Mouse (Mus musculus) cerebellum, adult 11 months (tissue): Measurements from ENCODE around the gene Rasgef1b.
A peak's percentile ranks its signal among the peaks of the same experiment; 100 is the strongest.

Source experiments
- DNase-seq: peaks from one replicate; pipeline ENCODE4 v3.0.0; 2022

The Rasgef1b gene

DNA sequence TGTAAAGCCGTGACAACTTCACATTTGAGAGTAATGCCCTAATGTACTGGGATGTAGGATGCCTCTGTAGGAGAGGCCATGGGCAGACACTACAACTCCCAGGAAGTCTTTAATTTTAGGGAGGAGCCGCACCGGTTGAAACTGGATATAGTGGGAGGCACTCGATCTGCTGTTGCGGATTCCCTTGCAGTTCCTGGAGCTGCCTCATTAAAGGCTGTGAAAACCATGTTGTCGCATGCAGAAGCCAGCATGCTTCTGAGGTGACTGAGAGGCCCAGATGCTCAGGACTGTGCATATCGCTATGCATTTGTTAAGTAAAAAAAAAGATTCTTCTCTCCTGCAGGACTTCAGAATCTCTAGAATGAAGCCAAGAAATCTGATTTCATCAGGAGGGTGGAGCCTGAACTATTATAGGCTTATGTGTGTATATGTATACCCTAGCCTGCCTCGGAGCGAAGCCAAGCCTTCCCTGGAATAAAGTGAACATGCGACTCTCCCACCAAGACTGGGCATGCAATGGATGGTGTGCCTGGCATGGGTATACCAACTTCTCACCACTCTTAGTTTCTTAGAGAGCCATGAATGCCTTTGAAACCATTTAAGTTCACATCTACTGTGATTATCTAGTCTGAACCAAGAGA lies 130.3 kb downstream of the Rasgef1b start:
- no peak for DNase-seq

DNA sequence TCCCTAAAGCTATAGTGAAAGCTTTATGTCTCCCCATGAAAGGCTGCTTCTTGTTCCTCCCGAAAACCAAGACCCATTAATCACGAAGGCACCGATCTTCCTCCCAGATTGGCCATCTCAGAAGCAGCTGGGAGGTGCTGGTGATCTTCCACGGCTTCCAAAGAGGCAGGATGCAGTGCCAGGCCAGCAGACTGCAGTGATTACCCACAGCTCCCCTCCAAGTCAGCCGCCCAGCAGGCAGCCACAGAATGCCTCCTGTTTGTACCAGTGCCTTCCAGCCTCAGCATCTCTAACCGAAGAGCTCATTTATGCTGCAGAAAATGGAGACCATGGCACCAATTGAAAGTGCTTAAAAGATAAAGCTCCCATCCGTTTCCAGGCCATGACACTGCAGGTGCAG lies 131.2 kb downstream of the Rasgef1b start:
- peak; percentile 39 for DNase-seq

DNA sequence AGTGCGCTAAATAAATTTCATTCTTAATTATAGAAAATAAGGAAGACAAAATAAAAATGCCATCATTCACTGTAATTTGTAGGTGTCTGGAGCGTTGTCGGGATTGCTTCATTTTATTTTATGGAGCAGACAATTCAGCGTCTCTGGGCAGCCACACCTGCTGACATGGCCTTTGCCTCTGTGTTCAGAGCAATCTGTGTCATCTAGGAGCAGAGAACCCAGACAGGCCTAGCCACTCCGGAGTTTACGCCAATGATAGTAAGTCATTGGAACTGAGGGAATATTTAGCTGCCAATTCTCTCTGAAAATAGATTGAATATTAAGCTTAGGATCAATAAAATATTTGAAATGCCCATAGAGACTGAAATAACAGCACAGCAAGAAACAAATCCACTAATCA lies 137.5 kb downstream of the Rasgef1b start:
- DNase-seq: no peak

DNA sequence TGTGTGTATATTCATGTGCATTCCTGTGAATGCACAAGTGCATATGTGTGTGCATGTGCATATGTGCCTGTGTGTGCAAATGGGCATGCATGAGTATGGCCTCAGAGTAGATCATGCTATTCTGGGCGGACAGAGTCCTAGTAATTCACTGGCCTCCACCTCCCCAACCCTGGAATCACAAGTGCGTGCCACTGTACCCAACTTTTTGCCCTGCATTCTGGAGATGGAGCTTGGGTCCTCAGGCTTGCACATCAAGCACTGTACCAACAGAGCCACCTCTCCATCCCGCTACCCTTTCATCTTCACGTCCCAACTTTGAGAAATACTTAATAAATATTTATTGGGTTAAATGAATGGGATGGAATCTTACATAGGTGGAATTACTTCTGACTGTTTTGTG lies 138.3 kb downstream of the Rasgef1b start:
- no peak for DNase-seq

DNA sequence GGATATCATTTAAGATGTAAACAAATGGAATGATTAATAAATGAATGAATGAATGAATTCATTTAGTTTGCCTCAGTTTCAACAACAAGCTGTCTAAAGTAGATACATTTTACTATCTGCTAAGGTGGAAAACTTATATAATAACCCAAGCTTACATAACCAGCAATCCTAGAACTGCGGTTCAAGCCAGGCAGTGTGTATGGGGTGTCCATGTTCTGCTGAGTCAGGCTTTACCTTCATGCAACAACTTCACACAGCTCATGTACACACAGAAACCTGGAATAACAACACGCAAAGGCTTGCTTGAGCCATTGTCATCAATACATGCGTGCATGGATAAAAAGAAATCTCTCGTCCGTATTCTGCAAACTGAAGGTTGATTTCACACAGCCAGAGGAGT lies 140.9 kb downstream of the Rasgef1b start:
- no peak for DNase-seq

DNA sequence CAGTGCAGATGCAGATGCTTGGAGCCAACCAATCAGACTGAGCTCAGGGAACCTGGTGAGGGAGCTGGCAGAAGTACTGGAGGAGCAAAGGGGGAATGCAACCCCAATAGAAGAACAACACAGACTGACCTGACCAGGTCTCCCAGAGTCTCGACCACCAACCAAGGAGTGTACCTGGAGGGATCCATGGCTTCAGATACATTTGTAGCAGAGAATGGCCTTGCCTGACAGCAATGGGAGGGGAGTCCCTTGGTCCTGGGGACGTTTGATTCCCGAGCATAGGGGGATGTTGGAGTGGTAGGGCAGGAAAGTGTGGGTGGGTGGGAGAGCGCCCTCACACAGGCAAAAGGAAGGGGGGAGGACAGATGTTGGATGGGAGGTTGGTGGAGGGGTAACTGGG lies 141.3 kb downstream of the Rasgef1b start:
- no peak for DNase-seq

DNA sequence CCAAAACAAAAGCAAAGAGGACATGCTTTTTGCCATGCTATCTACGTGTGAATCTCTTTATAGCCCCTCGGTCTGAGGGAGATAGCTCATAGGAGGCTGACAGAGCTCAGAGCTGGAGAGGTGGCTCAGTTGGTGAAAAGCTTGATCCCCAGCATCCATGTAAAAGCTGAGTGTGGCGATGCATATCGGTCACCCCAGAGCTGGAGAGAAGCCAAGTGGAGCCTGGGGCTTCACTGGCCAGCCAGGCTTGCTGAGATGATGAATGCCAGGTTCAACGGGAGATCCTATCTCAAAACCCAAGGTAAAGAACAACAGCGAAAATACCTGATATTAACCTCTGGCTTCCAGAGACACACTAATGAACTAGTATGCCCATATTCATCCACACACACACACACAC lies 142.6 kb downstream of the Rasgef1b start:
- DNase-seq: no peak

DNA sequence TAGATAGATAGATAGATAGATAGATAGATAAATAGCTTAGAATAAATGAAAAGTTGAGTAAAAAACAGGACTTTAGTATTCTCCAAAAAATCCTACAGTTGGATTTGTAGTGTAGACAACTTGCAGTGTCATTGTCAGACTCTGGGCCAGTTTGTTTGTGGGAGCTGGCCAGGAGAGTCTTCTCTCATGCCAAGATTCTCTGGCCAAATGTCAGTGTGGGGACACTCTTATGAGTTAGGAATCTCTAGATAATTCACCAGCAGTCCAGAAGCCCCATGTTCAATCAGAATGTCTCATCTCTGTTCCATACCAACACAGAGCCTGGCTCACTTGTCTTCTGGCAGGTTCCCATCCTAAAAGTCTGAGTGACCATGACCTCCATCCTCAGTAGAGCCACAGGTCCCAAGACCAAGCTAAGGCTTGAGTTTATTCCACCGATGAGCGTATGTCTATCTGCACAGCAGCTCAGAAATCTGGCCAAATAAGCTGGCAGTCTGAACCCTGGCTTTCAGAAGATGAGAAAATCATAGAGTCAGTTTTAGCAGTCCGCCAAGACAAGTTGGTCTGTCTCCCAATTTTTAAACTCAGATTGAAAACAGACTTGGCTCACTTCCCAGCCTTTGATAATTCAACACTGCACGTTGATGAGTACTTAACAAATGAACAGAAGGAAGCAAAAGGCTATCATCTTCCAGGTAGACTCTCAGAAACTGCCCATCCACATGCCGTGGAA lies 143.5 kb downstream of the Rasgef1b start:
- DNase-seq: peak; percentile 16

DNA sequence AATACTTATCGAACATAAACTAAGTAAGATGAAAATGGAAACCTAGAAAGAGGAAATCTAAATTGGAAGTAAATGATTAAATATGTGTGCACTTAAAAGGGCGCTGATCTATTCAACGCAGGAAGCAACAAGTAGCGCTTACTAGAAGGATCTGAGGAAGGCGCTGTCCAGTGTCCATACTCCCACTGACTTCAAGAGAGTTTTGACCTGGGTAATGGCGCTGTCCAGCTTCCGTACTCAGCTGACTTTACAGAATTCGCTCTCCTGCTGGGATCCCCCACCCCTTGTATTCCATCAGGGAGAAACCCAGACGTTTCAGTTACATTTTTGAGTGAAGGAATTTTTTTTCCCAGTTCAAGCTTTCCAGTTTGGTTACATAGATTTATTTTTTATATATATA lies 144.6 kb downstream of the Rasgef1b start:
- no peak for DNase-seq

DNA sequence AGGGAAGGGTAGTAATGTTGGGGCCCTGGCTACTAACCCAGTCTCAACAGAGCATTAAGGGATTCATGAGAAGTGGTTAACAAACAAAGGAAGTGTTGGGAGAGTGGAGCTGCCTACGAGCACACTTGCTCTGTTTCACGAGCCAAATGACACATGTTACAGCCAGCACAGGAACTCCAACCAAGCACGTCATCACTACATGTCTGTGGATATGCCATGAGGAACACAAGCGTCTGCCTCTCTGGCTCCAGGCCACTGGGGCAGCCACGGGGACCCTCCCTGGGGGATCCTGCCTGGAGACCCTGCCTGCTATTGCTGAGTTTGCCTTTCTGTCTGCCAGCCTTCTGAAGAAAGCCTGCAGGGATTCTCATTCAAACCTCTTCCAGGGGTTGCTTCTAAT lies 146.8 kb downstream of the Rasgef1b start:
- DNase-seq: no peak

DNA sequence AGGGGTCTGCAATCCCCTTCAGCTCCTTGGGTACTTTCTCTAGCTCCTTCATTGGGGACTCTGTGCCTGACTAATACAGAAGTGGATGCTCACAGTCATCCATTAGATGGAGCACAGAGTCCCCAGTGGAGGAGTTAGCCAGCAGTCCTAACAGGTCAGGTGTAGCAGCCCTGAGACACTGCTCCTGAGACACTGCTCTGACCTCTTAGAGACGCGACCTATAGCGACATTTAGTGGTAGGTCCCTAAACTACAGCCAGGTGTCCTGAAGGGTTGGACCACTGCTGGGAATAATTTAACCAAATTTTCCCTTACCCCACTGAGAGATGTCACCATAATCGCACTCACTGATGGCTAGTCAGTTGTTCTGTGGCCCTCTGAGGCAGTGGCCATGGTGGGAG lies 150.2 kb downstream of the Rasgef1b start:
- DNase-seq: peak; percentile 33

DNA sequence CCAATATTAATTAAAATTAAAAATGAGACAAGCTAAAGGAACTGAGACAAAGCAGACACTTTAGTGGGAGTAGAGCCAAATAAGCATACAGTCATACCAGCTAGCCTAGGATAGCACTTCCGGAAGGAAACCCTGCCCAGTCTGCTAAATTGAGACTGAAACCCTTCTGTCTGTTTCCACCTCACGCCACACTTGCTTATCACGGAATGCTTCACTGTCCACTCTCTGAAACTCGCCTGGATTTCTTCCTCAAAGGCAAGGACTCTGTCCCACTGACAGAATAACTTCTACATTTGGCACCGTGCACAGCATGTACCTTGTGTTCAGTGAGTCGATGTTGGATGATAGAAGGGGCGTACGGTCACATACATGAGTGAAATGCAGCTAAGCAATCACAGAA lies 153.0 kb downstream of the Rasgef1b start:
- no peak for DNase-seq

DNA sequence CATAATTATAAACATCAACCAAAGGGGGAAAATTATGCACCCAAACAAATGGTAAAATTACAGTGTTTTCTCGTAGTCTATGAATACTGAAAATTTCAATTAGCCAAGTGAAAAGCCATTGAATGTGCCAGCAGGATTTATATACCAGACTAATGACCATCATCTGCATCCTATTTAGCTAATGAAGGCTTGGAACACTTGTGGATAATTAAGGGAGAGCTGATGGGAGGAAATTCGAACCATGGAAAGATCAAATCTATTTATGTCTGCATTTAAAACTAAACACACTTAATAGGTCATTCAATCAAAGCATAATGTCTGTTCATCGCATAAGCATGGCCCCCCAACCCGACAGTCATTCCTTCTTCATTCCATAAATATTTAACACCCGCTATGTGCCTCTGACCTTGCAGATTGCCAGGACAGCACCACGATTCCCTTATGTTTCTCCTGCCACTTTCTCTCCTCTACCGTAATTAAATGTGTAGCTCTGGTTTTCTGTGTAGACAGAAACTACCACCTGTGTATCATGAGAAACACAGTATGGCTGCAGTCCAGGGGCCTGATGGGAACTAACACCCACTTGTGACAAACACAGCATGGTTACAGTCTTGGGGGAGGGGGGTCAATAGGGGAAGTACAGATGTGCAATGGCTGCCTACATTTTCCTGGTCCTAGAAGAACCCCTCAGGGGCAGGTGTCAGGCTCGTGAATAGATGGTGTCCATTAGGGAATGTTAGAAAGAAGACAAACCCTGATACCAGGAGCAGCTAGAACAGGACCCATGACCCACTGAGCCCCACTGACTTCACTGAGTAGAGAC lies 164.2 kb downstream of the Rasgef1b start:
- no peak for DNase-seq

DNA sequence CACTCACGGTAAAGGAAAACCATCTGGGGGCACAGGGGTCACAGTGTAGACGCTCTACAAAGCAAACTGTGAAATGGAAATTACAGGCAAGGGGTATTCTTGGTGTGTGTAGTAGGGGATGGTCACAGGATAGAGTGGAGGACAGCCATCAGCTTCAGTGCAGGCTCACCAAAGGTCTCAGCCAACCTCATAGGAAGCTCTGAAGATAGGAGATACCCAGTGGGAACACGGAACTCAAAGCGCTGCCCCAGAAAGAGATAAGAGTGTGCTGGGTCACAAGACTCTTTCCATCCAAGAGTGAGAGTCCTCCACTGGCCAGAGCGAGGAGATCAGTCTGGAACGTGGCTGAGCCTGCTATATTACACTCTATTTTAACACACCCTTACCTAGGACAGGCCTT lies 166.8 kb downstream of the Rasgef1b start:
- DNase-seq: no peak

DNA sequence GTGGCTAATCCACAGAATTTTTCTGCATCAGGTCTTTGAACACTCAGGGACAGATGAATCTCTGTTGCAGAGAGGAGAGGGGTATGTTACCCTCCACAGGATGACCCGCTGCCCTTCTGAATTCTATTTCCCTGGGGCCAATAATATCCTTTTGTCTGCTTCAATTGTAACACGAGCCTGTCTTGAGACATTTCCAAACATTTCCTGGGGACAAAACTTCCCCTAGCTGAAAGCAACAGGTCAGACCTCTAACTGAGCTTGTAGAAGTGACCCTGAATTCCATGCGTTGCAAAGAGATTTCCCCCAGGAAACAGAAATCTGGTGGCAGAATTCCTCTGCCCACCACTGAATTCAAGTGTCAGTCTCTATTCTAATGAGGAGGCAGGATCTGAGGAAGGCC lies 169.1 kb downstream of the Rasgef1b start:
- DNase-seq: no peak

DNA sequence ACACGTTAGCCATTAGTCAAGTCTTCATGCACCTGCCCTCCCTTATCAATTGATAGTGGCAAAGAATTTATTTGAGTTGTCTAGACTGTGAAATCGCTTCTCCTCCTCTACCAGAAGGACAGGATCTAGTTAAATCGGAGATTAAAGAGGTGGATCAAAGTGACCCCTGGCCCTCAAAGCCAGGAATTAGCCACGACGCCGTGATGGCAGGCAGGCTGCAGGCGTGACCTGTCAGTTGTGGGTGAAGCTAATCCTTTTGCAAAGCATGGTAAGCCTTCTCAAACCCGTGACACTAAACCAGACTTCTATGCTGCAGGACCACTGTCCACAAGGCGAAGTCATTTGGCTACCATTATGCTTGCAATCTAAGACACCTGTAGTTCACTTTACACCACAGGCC lies 170.6 kb downstream of the Rasgef1b start:
- DNase-seq: no peak

DNA sequence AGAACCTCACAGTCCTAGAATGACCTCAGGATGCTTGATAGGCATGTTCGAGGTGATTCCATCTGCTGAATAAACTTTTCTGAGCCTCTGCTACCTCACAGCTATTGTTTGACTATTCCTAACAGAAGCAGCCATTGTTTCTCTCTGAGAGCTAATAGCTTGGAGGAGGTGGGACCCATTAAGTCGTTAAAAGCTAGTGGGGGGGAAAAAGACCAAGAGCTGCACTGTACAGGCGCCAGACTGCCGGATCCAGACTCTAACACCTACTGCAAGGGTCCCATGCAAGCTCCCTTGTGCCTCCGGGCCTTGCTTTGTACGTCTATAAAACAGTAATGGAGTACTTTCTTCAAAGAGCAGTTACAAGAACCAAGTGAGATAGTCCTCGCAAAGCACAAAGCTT lies 176.2 kb downstream of the Rasgef1b start:
- no peak for DNase-seq

DNA sequence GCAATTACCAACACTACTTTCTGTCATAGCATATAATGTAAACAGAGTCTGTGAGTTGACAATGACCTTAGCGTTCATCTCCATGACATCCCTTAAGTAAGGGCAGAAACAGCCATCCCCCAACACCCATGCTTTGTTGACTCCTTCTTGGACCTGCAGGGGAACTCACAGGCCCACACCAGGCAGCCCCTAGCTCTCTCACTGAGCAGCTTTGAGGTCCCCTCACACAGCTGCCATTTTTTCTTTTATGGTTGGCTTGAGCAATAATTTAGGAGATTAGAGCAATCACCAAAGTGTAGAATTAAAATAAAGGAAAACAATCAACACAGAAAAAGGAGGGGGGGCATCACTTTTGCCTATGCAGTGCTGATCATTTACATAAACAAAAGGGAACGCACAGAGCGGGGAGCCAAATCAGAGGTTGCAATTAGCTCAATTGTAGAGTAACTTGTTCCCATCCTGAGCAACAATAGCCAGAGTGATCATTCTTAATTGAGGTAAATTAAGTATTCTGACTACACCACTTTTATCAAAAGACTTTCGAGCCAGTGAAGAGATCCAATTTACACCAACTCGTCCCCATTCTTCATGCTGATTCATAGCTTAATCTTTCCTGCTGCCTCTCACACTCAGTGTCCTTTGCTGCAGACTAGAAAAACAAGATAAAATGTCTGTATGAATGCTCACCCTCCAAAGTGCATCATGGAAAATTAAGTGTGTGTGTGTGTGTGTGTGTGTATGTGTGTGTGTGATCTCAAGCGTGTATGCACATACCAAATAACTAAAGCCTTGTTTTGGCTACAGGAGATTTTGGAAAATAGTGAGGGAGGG lies 184.0 kb downstream of the Rasgef1b start:
- no peak for DNase-seq

DNA sequence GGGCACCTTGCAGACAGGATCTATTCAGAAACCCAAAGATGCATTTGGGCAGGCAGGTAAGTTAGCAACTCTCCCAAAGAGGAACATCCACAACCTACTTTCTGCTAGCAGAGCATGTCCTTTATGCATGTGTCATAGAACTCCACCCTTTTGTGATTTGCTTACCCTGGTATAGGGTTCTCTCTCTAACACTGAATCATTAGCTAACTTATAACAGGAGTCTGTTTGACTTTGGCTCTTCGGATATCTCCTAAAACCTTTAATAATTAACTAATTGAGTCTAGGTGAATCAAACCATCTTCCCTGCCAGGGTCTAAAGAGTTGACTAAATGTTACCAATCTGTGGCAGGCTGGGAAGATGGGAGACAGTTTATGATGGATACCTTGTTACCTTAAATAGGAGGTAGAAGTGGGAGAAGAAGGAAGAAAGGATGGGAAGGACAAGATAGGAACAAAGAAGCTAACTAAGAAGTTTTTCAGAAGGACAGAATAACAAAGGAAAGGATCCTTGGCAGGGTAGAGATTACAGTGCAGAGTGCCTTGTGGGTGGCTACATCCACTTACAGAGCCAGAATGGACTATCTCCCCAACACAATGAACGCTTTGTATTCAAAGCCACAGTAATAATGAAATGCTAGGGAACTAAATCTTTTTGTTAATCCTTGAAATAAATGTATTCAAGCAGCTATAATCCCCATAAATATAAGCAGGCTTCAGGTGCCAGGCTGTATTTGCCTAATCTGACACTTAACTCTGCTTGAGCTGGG lies 186.7 kb downstream of the Rasgef1b start:
- DNase-seq: no peak

DNA sequence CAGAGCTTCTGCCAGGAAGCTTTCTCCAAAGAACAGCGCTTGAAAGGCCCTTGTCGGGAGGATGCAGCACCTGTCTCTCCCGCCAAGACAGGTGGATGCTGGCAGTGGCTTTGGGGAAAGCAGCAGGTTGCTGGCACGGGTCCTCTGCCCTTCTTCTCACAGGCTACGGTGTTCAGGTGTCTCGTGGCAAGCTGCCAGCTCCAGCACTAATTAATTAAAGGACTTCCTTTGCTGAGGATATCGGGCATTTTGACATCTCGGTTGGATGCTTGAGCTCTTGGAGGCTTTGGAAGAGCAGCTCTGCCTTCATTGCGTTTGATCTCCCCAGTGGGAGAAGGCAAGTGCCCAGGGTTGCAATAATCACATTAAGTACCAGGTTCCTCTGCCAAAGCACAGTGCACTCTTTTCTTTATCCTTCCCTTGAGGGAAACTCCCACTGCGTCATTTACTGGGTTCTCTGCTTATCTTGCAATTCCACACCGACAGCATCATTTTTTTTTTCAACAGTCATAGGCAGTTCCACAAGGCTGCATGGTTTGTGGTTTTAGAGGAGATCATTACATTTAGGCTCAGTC lies 187.5 kb downstream of the Rasgef1b start:
- peak; percentile 92 for DNase-seq

DNA sequence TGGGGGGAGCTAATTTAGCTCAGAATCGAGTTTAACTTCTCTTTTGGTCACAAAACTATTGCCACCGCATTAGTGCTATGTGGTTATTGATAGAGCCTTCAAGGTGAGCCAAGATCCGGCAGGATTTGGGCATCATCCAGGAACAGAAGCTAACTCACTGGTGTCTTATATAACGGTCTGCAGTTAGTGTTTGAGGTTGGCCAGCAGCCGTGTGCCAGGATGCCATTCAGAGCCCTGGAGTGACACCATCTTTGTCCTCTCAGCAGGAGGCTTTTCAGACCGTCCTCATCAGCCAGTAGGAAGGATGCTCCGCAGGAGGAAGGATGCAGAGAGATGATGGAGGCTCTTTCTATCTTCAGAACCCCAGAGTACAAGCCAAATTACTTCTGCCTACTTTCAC lies 195.4 kb downstream of the Rasgef1b start:
- DNase-seq: peak; percentile 82

DNA sequence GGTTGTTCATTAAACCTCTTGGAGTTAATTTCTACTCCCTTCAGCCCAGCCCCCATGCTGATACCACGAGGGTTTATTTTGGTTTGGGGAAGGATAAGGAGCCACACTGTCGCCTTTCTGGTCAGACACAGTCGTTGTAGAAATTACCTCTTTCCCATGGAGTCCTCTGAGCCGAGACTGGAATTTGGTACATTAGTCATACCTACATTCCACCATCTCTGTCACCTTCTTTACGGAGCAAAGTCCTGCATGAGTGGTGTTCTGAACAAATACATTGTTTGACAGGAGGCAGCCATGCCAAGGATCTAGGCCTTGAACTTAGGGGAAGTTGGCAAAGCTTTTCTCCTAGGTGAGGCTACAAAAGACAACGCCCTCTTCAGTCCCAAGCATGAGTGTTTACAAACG lies 202.1 kb downstream of the Rasgef1b start:
- DNase-seq: no peak
